Mouse (Mus musculus) heart, adult 11 months (tissue): ENCODE data around the gene Slc35e2.

ENCODE experiments used
- DNase-seq: peaks from one replicate; pipeline ENCODE4 v3.0.0; 2022

Slc35e2 gene

DNA sequence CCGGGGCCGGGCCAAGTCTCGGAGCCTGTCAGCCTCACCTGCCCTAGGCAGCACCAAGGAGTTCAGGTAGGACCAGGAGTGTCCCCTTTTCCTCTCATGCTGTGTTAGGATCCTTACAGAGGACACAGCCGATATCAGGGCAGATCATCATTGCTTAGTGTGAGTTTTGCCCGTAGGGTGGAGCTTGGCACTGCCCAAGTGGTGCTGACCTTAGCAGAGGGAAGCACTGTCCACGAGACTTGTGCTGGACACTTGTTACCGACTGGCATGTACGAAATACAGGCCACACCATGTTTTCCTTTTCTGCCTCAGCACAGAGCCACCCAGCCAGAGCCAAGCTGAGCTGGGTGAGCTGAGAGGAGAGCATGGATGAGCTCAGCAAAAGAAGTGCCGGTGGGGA is 24.1 kb upstream of the Slc35e2 start:
- DNase-seq: peak; percentile 91

DNA sequence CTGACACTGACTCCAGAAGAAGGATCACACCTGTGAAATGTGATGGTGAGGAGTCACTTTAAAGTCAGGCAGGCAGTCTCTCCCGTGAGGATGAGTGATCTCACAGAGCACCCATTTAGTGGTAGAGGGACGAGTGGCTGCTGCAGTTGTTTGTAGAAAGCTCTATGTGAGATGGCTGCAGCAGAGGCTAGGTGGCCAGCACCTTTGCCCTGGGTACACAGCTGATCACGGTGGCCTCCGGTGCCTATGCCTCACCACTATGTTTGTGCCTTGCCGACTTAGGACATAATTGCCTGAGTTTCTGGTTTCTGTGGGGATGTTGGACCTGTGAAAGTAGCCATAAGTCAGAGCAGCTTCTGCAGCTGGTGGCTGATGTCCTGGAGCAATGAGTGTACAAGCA is 23.5 kb upstream of the Slc35e2 start:
- no peak for DNase-seq

DNA sequence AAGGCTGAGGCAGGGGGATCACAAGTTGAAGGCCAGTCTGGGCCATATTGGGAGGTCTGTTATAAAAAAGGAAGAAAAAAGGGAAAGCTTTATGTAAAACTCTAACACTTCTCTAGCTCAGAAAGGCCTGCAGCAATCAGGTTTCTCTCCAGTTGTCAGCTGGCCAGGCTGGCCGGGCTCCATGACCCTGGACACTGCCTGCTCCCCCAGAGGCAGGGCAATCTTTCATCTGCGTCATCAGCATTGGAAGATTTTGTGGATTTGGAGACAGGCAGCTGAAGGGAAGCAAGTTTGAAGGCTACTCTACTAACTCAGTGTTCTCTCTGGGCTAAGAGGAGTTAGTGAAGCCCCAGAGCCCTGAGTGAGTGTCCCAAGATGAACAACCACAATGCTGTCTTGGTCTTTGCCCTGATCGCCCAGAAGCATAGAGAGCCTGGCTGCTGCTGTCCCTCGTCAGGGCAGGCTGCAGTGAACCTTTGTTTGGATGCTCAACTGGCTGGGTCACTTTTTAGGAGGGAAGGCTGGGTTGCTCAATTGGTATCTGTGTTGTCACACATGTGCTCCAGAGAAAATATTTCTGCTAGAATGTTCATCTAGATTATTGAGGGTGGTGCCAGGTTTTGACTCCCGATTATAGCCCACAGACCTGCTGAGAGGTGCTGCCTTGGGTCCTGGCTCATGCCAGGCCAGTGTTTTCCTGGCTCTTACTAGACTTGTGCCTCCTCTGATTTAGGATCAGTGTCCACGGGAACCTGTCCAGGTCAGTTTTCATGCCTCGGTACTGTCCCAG is 22.7 kb upstream of the Slc35e2 start:
- DNase-seq: peak; percentile 96

- peak; percentile 90 for DNase-seq
Observed at GRCm38 (mm10) chr4:155580420-155580819, 20.8 kb upstream of the Slc35e2 start.

GRCm38 (mm10) chr4:155582279-155582905 is 18.8 kb upstream of the Slc35e2 start:
- DNase-seq: peak; percentile 90

DNA sequence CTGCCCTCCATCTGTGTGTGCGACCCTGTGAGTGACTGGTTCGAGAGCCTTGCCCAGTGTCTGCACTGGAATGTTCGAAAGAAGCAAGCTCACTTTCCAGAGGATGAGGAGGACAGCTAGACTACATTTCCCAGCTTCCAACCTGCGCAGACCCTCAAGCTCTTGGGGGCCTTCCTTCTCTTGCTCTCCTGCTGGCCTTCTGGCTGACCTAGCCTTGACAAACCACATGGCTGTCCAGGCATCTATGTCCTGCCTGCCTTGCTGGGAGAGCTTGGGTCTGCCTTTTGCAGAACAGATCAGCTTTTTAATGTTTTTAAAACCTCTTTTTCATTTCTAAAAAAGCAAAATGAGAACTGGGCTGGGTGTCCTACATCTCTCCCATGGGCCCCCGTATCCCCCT is 11.9 kb upstream of the Slc35e2 start:
- peak; percentile 91 for DNase-seq

DNA sequence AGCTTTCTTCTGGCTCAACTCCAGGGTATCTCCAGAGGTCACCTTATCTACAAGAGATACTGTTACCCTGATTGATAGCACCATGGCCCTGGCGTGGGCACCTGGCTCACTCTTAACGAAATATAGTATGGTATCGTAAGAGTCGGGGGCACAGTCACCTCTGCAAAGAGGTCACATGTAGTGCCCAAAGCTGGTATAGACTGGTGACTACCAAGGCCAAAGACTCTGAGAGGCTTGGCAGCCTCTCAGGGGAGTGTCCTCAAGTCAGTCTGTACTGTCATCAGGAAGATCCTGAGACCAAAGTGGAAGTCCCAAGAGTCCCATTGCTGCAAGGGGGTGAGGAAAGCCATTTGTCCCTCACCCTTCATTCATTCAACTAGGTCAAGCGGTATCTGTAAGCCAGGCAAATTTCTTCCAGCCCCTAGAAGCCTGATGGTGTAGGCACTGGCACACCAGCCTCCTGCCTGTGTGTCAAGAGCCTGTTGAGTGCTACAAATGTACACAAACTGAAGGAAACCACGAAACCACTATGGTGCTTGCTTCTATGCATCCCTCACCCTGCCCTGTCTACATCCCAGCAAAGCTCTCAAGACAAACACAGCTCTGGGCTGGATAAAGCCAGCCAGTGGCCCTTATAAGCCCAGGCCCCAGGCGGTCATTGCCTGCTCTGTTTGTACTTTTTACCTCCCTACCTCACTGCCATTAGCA is 10.1 kb upstream of the Slc35e2 start:
- DNase-seq: no peak

DNA sequence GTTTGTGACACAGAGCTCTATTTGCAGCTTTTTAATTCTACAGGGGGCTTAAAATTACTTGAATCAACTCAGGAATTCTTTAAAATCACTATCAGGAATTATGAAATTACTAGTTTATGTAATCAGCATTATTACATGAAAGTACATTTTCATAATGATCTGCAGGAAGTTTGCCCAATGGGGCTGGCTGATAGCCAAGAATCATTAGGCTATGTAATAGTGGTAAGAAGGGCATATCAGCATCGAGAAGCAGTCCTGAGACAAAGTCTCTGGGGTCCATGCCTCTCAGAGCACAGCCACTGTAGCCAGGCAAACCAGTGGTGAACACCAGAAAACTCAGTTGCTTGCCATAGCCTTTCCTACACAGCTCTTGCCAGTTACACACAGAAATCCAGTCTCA is 7.4 kb upstream of the Slc35e2 start:
- DNase-seq: no peak

DNA sequence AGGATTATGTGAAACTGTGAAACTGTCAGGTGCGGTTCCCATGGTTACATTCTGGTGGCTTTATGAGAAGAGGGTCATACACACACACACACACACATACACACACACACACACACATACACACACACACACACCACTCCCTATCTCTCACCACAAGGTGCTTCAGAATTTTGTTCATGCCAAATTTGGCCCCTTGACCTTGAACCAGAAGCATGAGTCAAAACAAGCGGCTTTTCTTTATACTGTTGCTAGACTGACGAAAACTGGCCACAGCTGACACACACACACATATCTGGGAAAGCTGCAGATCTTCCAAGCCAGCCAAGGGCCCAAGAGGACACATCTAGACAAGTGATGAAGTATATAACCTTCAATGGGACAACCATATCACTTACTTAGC is 5.4 kb upstream of the Slc35e2 start:
- DNase-seq: no peak

- no peak for DNase-seq
Observed at GRCm38 (mm10) chr4:155596606-155597005, 4.6 kb upstream of the Slc35e2 start.

GRCm38 (mm10) chr4:155598536-155598935 is 2.7 kb upstream of the Slc35e2 start:
- DNase-seq: no peak

GRCm38 (mm10) chr4:155599901-155600825 is 1.1 kb upstream of the Slc35e2 start:
- DNase-seq: no peak

- no peak for DNase-seq
Observed at GRCm38 (mm10) chr4:155601997-155602456, 811 bp downstream of the Slc35e2 start.

GRCm38 (mm10) chr4:155602753-155603152 is 1.5 kb downstream of the Slc35e2 start:
- DNase-seq: peak; percentile 52

DNA sequence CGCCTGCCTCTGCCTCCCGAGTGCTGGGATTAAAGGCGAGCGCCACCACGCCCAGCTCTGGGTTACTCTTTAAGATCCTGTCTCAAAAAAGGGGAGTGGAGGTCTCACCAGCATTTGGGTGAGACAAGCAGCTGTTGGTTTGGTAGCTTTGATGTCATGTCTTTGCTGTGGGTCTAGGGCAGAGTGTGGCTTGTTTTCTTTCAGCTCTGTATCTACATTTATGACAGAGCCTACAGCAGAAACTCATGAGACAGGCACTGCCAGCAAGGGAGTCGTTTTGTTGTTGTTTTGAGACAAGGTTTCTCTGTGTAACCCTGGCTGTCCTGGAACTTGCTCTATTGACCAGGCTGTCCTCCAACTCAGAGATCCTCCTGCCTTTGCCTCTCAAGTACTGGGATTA is 2.6 kb downstream of the Slc35e2 start:
- peak; percentile 37 for DNase-seq

GRCm38 (mm10) chr4:155605132-155605531 is 3.9 kb downstream of the Slc35e2 start:
- peak; percentile 4 for DNase-seq

- DNase-seq: peak; percentile 21
Observed at GRCm38 (mm10) chr4:155606825-155607224, 5.6 kb downstream of the Slc35e2 start.

GRCm38 (mm10) chr4:155611860-155612259 is 10.6 kb downstream of the Slc35e2 start:
- peak; percentile 51 for DNase-seq

GRCm38 (mm10) chr4:155613264-155613663 is 12.0 kb downstream of the Slc35e2 start:
- peak; percentile 52 for DNase-seq

- no peak for DNase-seq
Observed at GRCm38 (mm10) chr4:155618321-155618720, 17.1 kb downstream of the Slc35e2 start.

DNA sequence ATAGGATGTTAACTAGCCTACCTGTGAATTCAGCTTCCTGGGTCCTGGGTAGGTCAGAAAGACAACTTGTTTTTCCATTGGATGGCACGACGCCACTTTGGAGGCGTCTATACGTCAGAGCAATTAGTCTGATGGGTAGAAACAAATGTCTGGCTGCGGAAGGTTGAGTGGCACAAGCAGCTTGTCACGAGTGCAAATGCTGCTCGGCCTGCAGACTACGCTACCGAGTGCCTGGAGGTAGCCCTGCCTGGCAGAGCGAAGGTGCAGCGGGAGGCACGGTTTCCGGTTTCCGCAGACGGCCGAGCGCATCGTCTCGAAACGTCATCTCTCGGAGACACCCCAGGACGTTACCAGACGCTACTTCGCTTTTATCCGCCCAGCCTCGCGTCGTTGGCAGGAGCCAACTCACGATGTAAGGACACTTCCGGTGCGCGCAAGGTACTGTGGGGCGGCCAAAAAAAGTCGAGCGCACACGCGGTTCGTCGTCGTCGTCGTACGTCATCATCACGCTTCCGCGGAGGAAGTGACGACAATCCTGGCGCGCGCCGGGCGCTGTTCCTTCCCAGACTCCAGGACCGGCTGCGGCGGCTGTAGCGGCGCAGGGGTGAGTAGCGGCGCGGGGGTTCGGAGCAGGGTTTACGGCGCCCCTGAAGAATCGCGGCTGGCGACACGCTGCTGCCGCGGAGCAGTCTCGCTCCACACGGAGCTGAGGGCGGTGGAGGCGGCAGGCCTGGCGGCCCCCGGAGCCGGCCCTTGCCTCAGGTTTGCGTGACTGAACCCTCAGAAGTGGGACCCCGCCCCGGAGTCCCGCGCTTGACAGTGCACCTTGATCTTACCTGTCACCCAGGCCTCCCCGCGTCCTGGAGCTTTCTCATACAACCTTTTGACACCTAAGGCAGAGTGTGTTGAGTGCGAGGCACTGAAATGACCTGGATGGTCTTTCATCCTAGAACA is 23.4 kb downstream of the Slc35e2 start, which contains the start of gene Cdk11b:
Gene Cdk11b, plus strand, starts transcription at position 517 of the 954 bp plus-strand sequence.
- DNase-seq: peak; percentile 99
